Mouse (Mus musculus) liver, postnatal 0 days (tissue): ENCODE results near the gene Lama2. TPM values are rescaled to one million over a fixed set of nuclear protein-coding genes. Genes with fewer than 3 reads are reported as not detected.

Experiments used
- ATAC-seq: fragments of 200-750 bp; cut with Nextera tagmentation; 2 replicates; pipeline ENCODE4 v1.8.0; 2017; ENCODE audit warnings: mild to moderate bottlenecking, moderate library complexity
- DNase-seq: peaks from one replicate; pipeline ENCODE4 v3.0.0-alpha.2; 2016
- H3K27ac ChIP-seq: fragments of 300-500 bp; sonication (generic); 2 replicates; pipeline ENCODE4 v1.5.1; 2014; ENCODE audit warnings: antibody characterized with exemption, moderate library complexity, mild to moderate bottlenecking, low read depth
- H3K27me3 ChIP-seq: fragments of 300-500 bp; sonication (generic); 2 replicates; pipeline ENCODE4 v1.6.1; 2014; ENCODE audit warnings: low read length, control low read depth, mixed read lengths; ENCODE audit not compliant: insufficient read depth
- H3K36me3 ChIP-seq: fragments of 300-500 bp; sonication (generic); replicated peaks from 2 replicates; pipeline ENCODE4 v1.6.1; 2014; ENCODE audit warnings: mild to moderate bottlenecking, control low read depth, low read length, moderate library complexity, mixed read lengths; ENCODE audit not compliant: insufficient read depth
- H3K4me1 ChIP-seq: fragments of 300-500 bp; sonication (generic); 2 replicates; pipeline ENCODE4 v1.6.1; 2014; ENCODE audit warnings: antibody characterized with exemption, mild to moderate bottlenecking, control low read depth; ENCODE audit not compliant: insufficient read depth
- H3K4me2 ChIP-seq: fragments of 300-500 bp; sonication (generic); 2 replicates; pipeline ENCODE4 v1.6.1; 2014; ENCODE audit warnings: low read depth, mild to moderate bottlenecking, low read length, moderate library complexity, mixed read lengths
- H3K4me3 ChIP-seq: fragments of 300-500 bp; sonication (generic); 2 replicates; pipeline ENCODE4 v1.5.1; 2014; ENCODE audit warnings: low read depth, low read length
- H3K9ac ChIP-seq: fragments of 300-500 bp; sonication (generic); replicated peaks from 2 replicates; pipeline ENCODE4 v1.6.1; 2014; ENCODE audit warnings: mild to moderate bottlenecking, moderate library complexity
- H3K9me3 ChIP-seq: fragments of 300-500 bp; sonication (generic); 2 replicates; pipeline ENCODE4 v1.6.1; 2016; ENCODE audit warnings: mild to moderate bottlenecking, control low read depth, low read length, mixed read lengths
- CTCF ChIP-seq: sonication (generic); IDR thresholded peaks from 2 replicates; pipeline ENCODE4 v1.5.1; 2016; ENCODE audit warnings: antibody characterized with exemption, low read depth
- EP300 ChIP-seq: IDR thresholded peaks from 2 replicates; pipeline ENCODE4 v1.6.1; 2016; ENCODE audit warnings: antibody characterized with exemption, low read depth, mild to moderate bottlenecking
- WGBS: fragments of 180-500 bp; shearing (Covaris S2); extraction: QIAGEN DNeasy Blood & Tissue Kit; methylation state at CpG from one replicate; pipeline ENCODE4 v1.1.7; 2014; ENCODE audit not compliant: insufficient replicate concordance; 5-methylcytosine and 5-hydroxymethylcytosine counted together
- polyA plus RNA-seq: library from polyadenylated mRNA; unstranded; fragments of >200 nt; fragmentation: Nextera tagmentation; extraction: Ambion mirVana; gene quantifications from 2 replicates; pipeline ENCODE4 v1.2.1, GENCODE M21; 2015

The Lama2 gene
- polyA plus RNA-seq, 1 experiment from 2014 or later = 0.86 TPM

DNA sequence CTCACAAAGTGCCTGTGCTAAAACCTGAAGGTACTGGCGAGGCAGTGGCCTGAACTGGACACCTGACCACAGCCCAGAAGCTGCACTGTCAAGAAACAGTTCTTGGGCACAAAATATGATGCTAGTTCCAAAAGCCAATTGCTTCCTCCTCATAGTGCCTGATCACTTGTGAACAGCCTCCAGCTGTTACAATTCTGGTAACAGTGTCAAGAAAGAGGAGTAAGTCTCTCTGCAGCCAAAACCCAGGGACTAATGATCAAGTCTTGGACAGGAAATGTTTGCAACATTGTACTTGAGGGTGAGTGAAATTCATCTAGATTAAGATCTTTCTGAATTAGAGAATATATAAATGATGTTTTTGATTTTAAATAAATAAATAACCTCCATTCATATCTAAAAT is 399.9 kb downstream of the Lama2 start:
- ATAC-seq (no peak), DNase-seq (no peak)
- Histone ChIP-seq H3K27me3 (no peaks in the 10 kb centered on the region), H3K36me3 (no peaks in the 10 kb centered on the region), H3K4me1 (no peaks in the 10 kb centered on the region), H3K27ac (no peak overlapping the region), H3K4me3 (no peak overlapping the region), H3K9me3 (no peaks in the 10 kb centered on the region), H3K4me2 (no peak overlapping the region), H3K9ac (no peak overlapping the region)
- WGBS = 40% methylated on average over 1 of the region's 1 CpGs
- no peak for TF ChIP-seq EP300
- TF ChIP-seq CTCF = no peak

GRCm38 (mm10) chr10:27207320-27207719 is 412.2 kb downstream of the Lama2 start:
- ATAC-seq = no peak
- Histone ChIP-seq H3K9ac (no peak overlapping the region), H3K9me3 (no peaks in the 10 kb centered on the region), H3K4me3 (no peak overlapping the region), H3K27ac (no peak overlapping the region), H3K4me2 (no peak overlapping the region), H3K36me3 (no peaks in the 10 kb centered on the region), H3K4me1 (no peaks in the 10 kb centered on the region), H3K27me3 (no peaks in the 10 kb centered on the region)
- TF ChIP-seq EP300 (no peak), CTCF (no peak)
- DNase-seq = no peak
- WGBS = 21% methylated on average over 12 of the region's 12 CpGs

DNA sequence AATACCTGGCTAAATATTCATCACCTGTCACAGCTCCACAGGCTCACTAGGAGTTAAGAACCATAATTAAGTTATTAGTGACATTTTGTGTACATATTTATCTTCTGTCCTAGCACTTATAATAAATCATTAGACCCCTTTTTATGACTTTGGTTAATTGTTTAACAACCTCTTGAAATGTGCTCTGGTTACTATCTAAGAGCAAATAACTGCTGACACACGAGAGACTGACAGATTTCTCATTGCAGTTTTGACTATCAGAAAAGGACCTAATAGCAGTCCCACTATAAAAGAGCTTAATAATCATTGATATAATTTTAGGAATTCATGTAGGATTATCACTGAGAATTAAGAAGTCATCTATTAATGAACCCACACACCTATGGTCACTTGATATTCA is 421.1 kb downstream of the Lama2 start:
- WGBS = 36% methylated on average over 1 of the region's 1 CpGs
- DNase-seq = no peak
- Histone ChIP-seq H3K4me2 (no peak overlapping the region), H3K9ac (no peak overlapping the region), H3K4me1 (no peaks in the 10 kb centered on the region), H3K27me3 (no peaks in the 10 kb centered on the region), H3K4me3 (no peak overlapping the region), H3K9me3 (no peaks in the 10 kb centered on the region), H3K36me3 (no peaks in the 10 kb centered on the region), H3K27ac (no peak overlapping the region)
- TF ChIP-seq CTCF (no peak), EP300 (no peak)
- ATAC-seq = no peak

DNA sequence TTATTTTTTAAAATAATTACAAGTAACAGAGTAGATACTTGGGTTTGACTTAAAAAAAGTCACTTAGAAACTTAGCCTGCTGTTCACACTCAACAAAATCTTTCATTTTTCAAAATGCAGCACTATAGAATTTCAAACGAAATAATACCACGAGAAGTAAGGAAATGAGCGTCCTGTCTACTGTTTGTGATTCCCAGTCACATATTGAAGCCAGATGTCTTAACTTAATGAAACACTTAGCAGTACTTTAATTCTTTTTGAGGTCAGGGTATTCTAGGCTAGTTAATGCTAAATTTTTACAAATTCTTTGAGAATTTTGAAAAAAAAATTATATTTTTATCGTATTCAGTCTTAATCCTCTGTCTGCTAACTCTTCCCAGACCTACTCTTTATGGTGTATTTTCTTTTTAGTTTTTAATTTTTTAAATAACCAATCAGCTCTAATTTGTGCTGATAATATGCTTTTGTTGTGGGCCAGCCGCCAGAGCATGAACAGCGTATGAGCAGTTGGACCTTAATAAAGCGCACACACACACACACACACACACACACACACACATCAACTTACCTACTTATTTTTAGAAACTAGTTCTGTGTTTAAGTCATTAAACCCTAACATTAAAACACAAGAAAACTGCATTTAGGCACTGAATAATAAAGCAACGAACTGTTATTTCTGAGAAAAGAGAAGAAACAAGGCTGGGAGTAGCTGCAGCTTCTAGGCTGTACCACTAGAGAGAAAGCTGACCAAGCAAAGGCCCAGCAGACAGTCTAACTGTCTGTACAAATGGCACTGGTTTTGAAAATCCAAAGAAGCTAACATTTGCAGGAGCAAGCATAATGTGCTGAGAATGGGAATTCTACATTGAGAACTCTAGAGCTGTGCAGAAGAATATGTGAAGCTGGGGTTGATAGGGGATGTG is 425.3 kb downstream of the Lama2 start:
- Histone ChIP-seq H3K27me3 (no peaks in the 10 kb centered on the region), H3K4me1 (no peaks in the 10 kb centered on the region), H3K9me3 (no peaks in the 10 kb centered on the region), H3K4me2 (no peak overlapping the region), H3K36me3 (no peaks in the 10 kb centered on the region), H3K9ac (no peak overlapping the region), H3K27ac (no peak overlapping the region), H3K4me3 (no peak overlapping the region)
- DNase-seq (no peak), ATAC-seq (no peak)
- WGBS = 86% methylated on average over 8 of the region's 8 CpGs
- TF ChIP-seq EP300 (no peak), CTCF (no peak)

- Histone ChIP-seq H3K27me3 (no peaks in the 10 kb centered on the region), H3K4me1 (no peaks in the 10 kb centered on the region), H3K9ac (no peak overlapping the region), H3K27ac (no peak overlapping the region), H3K4me2 (no peak overlapping the region), H3K4me3 (no peak overlapping the region), H3K36me3 (no peaks in the 10 kb centered on the region), H3K9me3 (no peaks in the 10 kb centered on the region)
- no peak for ATAC-seq
- whole genome bisulfite sequencing = 76% methylated on average over 9 of the region's 9 CpGs
- DNase-seq = no peak
- TF ChIP-seq CTCF (no peak), EP300 (no peak)
These were observed 430.8 kb downstream of the Lama2 start for GRCm38 (mm10) chr10:27188630-27189365.

DNA sequence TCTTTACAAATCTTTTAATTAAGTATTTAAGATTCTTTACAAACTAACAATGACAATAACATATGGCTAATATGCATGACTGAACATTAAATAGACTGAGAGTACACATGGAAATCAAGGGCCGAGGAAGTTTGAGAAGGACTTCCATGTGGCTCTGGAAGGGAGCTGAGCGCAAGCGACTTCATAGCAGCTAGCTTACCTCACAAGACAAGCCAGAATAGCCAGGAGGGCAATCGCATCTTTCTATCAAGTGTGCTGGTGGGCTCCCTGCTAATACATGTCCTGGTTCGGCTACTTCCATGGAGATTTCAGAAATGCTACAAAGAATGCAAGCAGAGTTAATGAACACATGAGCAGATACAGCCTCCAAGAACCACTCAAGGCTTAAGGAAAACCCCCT is 435.4 kb downstream of the Lama2 start:
- TF ChIP-seq CTCF = no peak
- TF ChIP-seq EP300 = no peak
- H3K4me2 ChIP-seq = no peak overlapping the region
- H3K36me3 ChIP-seq = no peaks in the 10 kb centered on the region
- H3K4me3 ChIP-seq = no peak overlapping the region
- H3K27ac ChIP-seq = no peak overlapping the region
- no peak overlapping the region for H3K9ac ChIP-seq
- no peak for DNase-seq
- 81% methylated on average over 5 of the region's 5 CpGs for WGBS
- no peaks in the 10 kb centered on the region for H3K9me3 ChIP-seq
- H3K27me3 ChIP-seq = no peaks in the 10 kb centered on the region
- ATAC-seq = no peak
- H3K4me1 ChIP-seq = no peaks in the 10 kb centered on the region
